Mouse (Mus musculus): ENCODE data around the gene Pcdh7. TPM values are rescaled to one million over a fixed set of nuclear protein-coding genes. Genes with fewer than 3 reads are reported as not detected.

Gene Pcdh7
- polyA plus RNA-seq, 1 experiment = 3.7 TPM

DNA sequence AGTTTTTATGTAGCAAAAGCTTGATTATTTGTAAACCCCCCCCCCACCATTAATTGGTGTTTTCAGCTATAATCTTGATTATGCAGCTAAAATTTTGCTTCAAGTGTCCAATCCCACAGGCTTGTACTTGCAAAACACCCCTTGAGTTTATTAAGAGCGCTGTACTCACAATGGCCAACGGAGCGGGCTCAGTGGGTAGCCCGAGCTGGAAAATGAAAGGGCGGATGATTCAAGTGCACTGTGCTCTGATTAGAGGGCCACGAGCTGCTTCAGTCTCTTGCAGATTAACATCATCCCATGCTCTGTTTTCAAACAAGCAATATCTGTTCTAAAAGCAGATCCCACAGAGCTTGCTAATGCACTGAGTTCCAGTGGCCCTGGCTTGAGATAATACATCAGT, 53.4 kb downstream of the Pcdh7 start:
- WGBS = 76% methylated on average over 6 of the region's 6 CpGs
- TF ChIP-seq CTCF (IDR thresholded peaks at IDR 0.05; ENCODE audit: control insufficient read depth, insufficient read depth, low read length) (no peak), POLR2A (IDR thresholded peaks at IDR 0.05; ENCODE audit: borderline replicate concordance, control insufficient read depth, low read depth, low read length) (no peak)
- Histone ChIP-seq H3K27ac (ENCODE audit: control insufficient read depth, insufficient read depth, low read depth, low read length, poor library complexity) (no peak overlapping the region), H3K4me3 (replicated peaks; ENCODE audit: control insufficient read depth, low read depth, low read length) (no peak overlapping the region), H3K4me1 (ENCODE audit: control insufficient read depth, insufficient read depth, low read length) (no peaks in the 10 kb centered on the region)

DNA sequence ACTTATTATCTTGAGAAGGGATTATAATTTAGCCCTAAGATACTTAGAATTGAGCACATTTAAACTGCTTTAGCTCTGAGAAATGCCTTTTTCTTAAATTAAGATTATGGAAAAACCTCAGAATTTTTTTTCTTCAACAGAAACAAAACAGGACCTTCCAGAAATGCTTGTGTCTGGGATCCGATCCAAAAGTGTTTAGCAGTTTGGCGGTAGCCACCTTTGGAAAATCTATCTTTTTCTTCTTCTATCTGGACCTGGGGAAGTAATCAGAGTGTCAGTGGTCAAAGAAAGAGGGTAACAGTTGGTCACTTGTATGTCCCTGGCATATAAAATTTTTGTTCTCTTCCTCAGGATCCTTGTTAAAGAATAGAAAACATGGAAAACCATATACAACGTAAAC, 54.9 kb downstream of the Pcdh7 start:
- TF ChIP-seq POLR2A (IDR thresholded peaks at IDR 0.05; ENCODE audit: borderline replicate concordance, control insufficient read depth, low read depth, low read length) (no peak), CTCF (IDR thresholded peaks at IDR 0.05; ENCODE audit: control insufficient read depth, insufficient read depth, low read length) (no peak)
- Histone ChIP-seq H3K27ac (ENCODE audit: control insufficient read depth, insufficient read depth, low read depth, low read length, poor library complexity) (no peak overlapping the region), H3K4me3 (replicated peaks; ENCODE audit: control insufficient read depth, low read depth, low read length) (no peak overlapping the region), H3K4me1 (ENCODE audit: control insufficient read depth, insufficient read depth, low read length) (no peaks in the 10 kb centered on the region)
- 87% methylated on average over 3 of the region's 3 CpGs for WGBS

DNA sequence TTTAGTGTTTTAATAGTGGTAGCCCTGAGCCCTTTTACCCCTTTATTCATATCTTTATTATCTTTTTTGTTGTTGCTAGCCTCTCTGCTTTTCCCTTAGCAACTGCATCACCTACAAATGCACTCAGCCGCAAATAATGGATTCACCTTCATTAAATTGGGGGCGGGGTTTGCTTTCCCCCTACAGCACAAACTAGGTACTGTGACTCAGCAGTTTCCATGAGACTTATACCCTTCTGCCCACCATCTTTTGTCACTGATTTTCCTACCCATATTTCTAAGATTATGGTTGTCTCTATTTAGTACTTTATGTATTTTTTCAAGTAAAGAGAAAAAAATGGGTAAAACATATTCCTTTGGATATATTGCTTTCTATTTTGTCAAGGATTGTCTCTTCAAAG, 56.7 kb downstream of the Pcdh7 start:
- 89% methylated on average over 2 of the region's 2 CpGs for WGBS
- Histone ChIP-seq H3K27ac (ENCODE audit: control insufficient read depth, insufficient read depth, low read depth, low read length, poor library complexity) (no peak overlapping the region), H3K4me3 (replicated peaks; ENCODE audit: control insufficient read depth, low read depth, low read length) (no peak overlapping the region), H3K4me1 (ENCODE audit: control insufficient read depth, insufficient read depth, low read length) (no peaks in the 10 kb centered on the region)
- TF ChIP-seq CTCF (IDR thresholded peaks at IDR 0.05; ENCODE audit: control insufficient read depth, insufficient read depth, low read length) (no peak), POLR2A (IDR thresholded peaks at IDR 0.05; ENCODE audit: borderline replicate concordance, control insufficient read depth, low read depth, low read length) (no peak)

DNA sequence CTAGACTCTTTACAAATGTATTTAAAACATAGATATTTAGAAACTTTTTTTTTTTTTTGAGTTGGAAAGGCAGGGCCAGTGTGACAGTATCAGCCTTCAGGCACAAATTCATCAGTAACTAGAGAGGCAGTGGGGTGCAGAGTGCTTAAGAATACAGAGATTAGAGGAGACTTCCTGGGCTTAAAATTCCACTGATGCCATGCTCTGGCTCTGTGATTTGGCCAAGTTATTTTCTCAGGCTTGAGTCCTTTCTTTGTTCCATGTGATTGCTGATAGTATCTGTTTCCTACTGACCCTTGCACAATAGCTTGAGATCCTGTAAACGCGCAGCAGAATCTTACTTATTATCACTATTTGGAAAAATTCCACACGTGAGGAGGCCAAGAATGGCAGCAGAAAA, 60.3 kb downstream of the Pcdh7 start:
- H3K27ac ChIP-seq (ENCODE audit: control insufficient read depth, insufficient read depth, low read depth, low read length, poor library complexity) = no peak overlapping the region

DNA sequence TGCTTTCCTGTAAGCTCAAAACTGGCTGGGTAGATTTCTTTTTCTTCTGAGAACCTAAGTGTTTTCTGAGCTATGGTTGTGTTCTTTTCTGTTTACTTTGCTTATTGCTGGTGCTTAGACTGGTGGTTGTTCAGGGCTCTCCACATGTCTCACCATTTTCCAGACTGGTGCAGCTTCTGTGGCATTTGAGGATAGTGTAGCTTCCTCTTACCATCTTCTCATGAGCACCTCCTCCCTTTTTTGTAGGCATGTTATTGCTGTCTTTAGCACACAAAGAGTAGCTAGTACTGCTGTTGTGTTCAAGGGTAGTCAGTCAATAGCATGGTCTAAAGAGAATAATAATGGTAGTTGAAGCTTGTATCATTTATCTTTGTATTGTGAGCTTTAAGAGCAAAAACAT, 62.2 kb downstream of the Pcdh7 start:
- TF ChIP-seq CTCF (IDR thresholded peaks at IDR 0.05; ENCODE audit: control insufficient read depth, insufficient read depth, low read length) = no peak
- no peak for TF ChIP-seq POLR2A (IDR thresholded peaks at IDR 0.05; ENCODE audit: borderline replicate concordance, control insufficient read depth, low read depth, low read length)
- Histone ChIP-seq H3K4me1 (ENCODE audit: control insufficient read depth, insufficient read depth, low read length) (no peaks in the 10 kb centered on the region), H3K27ac (ENCODE audit: control insufficient read depth, insufficient read depth, low read depth, low read length, poor library complexity) (no peak overlapping the region), H3K4me3 (replicated peaks; ENCODE audit: control insufficient read depth, low read depth, low read length) (no peak overlapping the region)

More for the DNA sequence above, 60.3 kb downstream of the Pcdh7 start:
- Histone ChIP-seq H3K4me1 (ENCODE audit: control insufficient read depth, insufficient read depth, low read length) (no peaks in the 10 kb centered on the region), H3K4me3 (replicated peaks; ENCODE audit: control insufficient read depth, low read depth, low read length) (no peak overlapping the region)
- no peak for TF ChIP-seq CTCF (IDR thresholded peaks at IDR 0.05; ENCODE audit: control insufficient read depth, insufficient read depth, low read length)
- no peak for TF ChIP-seq POLR2A (IDR thresholded peaks at IDR 0.05; ENCODE audit: borderline replicate concordance, control insufficient read depth, low read depth, low read length)
- WGBS = 53% methylated on average over 3 of the region's 3 CpGs

DNA sequence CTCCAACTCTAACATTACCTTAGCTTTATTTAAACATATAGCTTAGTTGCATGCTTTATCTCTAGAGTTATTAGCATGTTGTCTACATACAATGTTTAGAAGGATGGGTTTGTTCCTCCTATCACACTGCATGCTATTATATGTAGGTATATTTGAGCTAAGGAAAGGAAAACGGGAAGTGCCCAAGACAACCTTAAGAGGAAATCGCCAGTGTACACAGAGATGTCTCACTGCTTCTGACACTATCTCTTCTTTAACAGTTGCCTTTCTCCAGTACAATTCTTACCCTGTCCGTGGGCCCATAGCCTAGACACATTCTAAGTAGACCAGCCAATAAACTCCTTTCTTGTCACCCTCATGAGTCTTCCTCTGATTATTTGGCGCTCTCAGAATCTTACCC, 62.8 kb downstream of the Pcdh7 start:
- no peak for TF ChIP-seq POLR2A (IDR thresholded peaks at IDR 0.05; ENCODE audit: borderline replicate concordance, control insufficient read depth, low read depth, low read length)
- no peak for TF ChIP-seq CTCF (IDR thresholded peaks at IDR 0.05; ENCODE audit: control insufficient read depth, insufficient read depth, low read length)
- H3K4me3 ChIP-seq (replicated peaks; ENCODE audit: control insufficient read depth, low read depth, low read length) = no peak overlapping the region
- no peak overlapping the region for H3K27ac ChIP-seq (ENCODE audit: control insufficient read depth, insufficient read depth, low read depth, low read length, poor library complexity)
- no peaks in the 10 kb centered on the region for H3K4me1 ChIP-seq (ENCODE audit: control insufficient read depth, insufficient read depth, low read length)
- 49% methylated on average over 4 of the region's 4 CpGs for WGBS

DNA sequence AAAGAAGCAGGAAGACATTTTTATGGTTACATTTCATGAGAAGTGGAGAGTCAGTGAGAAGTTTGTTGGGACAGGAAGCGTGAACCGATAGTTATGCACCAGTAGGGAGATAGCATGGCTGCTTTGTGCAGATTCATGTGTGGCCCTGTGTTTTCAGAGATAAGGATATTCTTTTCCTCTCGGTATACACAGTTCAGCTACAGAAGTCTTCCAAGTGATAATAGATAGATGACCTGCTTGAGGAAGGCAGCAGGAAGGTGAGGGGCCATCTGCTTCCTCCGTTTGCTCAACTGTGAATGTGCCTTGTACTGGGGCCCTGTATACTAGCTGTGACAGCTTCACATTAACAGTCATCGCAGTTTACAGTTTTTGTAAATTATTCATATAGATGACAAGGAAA, 64.2 kb downstream of the Pcdh7 start:
- no peak overlapping the region for H3K4me3 ChIP-seq (replicated peaks; ENCODE audit: control insufficient read depth, low read depth, low read length)
- TF ChIP-seq POLR2A (IDR thresholded peaks at IDR 0.05; ENCODE audit: borderline replicate concordance, control insufficient read depth, low read depth, low read length) (no peak), CTCF (IDR thresholded peaks at IDR 0.05; ENCODE audit: control insufficient read depth, insufficient read depth, low read length) (no peak)
- WGBS = 13% methylated on average over 5 of the region's 5 CpGs
- H3K4me1 ChIP-seq (ENCODE audit: control insufficient read depth, insufficient read depth, low read length) = no peaks in the 10 kb centered on the region
- H3K27ac ChIP-seq (ENCODE audit: control insufficient read depth, insufficient read depth, low read depth, low read length, poor library complexity) = no peak overlapping the region

DNA sequence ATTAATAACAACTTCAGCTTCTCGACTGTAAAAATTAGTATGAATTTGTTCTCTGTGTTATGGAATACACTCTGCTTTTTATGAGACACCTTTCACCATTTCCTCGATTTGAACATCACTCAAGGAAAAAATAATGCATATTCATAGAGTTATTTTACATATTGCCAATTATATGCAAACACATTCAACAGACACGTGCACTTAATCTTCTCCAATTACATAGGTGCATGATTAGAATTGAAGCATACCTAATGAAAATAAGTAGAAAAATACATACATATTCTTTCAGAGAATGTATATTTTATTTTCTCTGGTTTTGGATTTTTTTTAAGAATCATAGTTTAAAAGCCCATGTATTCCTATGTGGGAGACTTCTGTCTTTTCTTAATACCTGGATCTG, 64.8 kb downstream of the Pcdh7 start:
- Histone ChIP-seq H3K27ac (ENCODE audit: control insufficient read depth, insufficient read depth, low read depth, low read length, poor library complexity) (no peak overlapping the region), H3K4me1 (ENCODE audit: control insufficient read depth, insufficient read depth, low read length) (no peaks in the 10 kb centered on the region), H3K4me3 (replicated peaks; ENCODE audit: control insufficient read depth, low read depth, low read length) (no peak overlapping the region)
- TF ChIP-seq POLR2A (IDR thresholded peaks at IDR 0.05; ENCODE audit: borderline replicate concordance, control insufficient read depth, low read depth, low read length) (no peak), CTCF (IDR thresholded peaks at IDR 0.05; ENCODE audit: control insufficient read depth, insufficient read depth, low read length) (no peak)
- 22% methylated on average over 3 of the region's 3 CpGs for WGBS

DNA sequence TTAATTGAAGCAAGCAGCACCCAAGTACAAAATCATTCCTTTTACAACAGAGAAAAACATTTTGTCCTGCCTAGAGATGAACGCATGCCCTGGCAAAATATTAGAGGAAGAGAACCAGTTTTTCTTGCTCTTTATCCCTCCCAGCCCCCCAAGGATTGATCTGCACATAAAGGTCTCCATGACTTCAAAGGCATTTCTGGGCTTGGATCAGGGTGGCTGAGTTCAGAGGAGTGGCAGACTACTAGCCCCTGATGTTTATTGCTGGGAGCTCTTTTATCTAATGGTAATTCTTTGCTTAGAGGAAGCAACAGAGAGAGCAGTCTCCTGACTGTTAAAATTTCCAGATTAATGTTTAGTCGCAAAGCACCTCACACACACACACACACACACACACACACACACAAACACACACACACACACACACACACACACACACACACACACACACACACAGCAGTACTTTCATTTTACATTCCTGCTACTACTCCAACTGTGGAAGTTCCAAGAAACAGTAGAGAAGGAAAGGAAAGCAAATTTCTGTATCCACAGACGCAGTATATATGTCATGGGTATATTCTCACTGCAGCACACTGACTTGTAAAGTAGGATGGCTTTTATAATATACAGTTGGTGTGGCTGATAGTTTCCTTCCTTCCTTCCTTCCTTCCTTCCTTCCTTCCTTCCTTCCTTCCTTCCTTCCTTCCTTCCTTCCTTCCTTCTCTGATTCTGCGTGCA, 71.2 kb downstream of the Pcdh7 start:
- no peaks in the 10 kb centered on the region for H3K4me1 ChIP-seq (ENCODE audit: control insufficient read depth, insufficient read depth, low read length)
- no peak for TF ChIP-seq POLR2A (IDR thresholded peaks at IDR 0.05; ENCODE audit: borderline replicate concordance, control insufficient read depth, low read depth, low read length)
- TF ChIP-seq CTCF (IDR thresholded peaks at IDR 0.05; ENCODE audit: control insufficient read depth, insufficient read depth, low read length) = no peak
- H3K27ac ChIP-seq (ENCODE audit: control insufficient read depth, insufficient read depth, low read depth, low read length, poor library complexity) = no peak overlapping the region
- H3K4me3 ChIP-seq (replicated peaks; ENCODE audit: control insufficient read depth, low read depth, low read length) = no peak overlapping the region
- WGBS = 64% methylated on average over 4 of the region's 4 CpGs
